Mouse (Mus musculus): Measurements from ENCODE around the gene Aff1. TPM values are rescaled to one million over a fixed set of nuclear protein-coding genes. Genes with fewer than 3 reads are reported as not detected.

Aff1 gene
- polyA plus RNA-seq, 1 experiment = 12.9 TPM

GRCm38 (mm10) chr5:103719851-103720250, 27.7 kb downstream of the Aff1 start:
- Histone ChIP-seq H3K36me3 (ENCODE audit: control insufficient read depth) (no peaks in the 10 kb centered on the region), H3K4me1 (ENCODE audit: control insufficient read depth) (peaks cover 4% of the 10 kb centered on the region), H3K9me3 (ENCODE audit: control insufficient read depth, low read length) (no peaks in the 10 kb centered on the region), H3K4me3 (replicated peaks) (no peak overlapping the region), H3K27me3 (ENCODE audit: control insufficient read depth) (peaks cover 50% of the 10 kb centered on the region)
- no peak for TF ChIP-seq TAL1 (IDR thresholded peaks at IDR 0.05; ENCODE audit: low read length)

GRCm38 (mm10) chr5:103720967-103721366, 28.8 kb downstream of the Aff1 start:
- TF ChIP-seq GATA1 (IDR thresholded peaks at IDR 0.05; ENCODE audit: low read length) (no peak), TAL1 (IDR thresholded peaks at IDR 0.05; ENCODE audit: low read length) (no peak)
- no peaks in the 10 kb centered on the region for H3K9me3 ChIP-seq (ENCODE audit: control insufficient read depth, low read length)
- H3K36me3 ChIP-seq (ENCODE audit: control insufficient read depth) = no peaks in the 10 kb centered on the region
- H3K27me3 ChIP-seq (ENCODE audit: control insufficient read depth) = peaks cover 58% of the 10 kb centered on the region
- H3K4me1 ChIP-seq (ENCODE audit: control insufficient read depth) = peaks cover 6% of the 10 kb centered on the region
- no peak overlapping the region for H3K4me3 ChIP-seq (replicated peaks)

- Histone ChIP-seq H3K36me3 (ENCODE audit: control insufficient read depth) (no peaks in the 10 kb centered on the region), H3K9me3 (ENCODE audit: control insufficient read depth, low read length) (no peaks in the 10 kb centered on the region), H3K4me1 (ENCODE audit: control insufficient read depth) (peaks cover 8% of the 10 kb centered on the region), H3K4me3 (replicated peaks) (no peak overlapping the region), H3K27me3 (ENCODE audit: control insufficient read depth) (peaks cover 63% of the 10 kb centered on the region)
- TF ChIP-seq TAL1 (IDR thresholded peaks at IDR 0.05; ENCODE audit: low read length) (no peak), GATA1 (IDR thresholded peaks at IDR 0.05; ENCODE audit: low read length) (no peak)
These were observed 29.3 kb downstream of the Aff1 start for GRCm38 (mm10) chr5:103721490-103721889.

GRCm38 (mm10) chr5:103722721-103723120, 30.5 kb downstream of the Aff1 start:
- Histone ChIP-seq H3K36me3 (ENCODE audit: control insufficient read depth) (no peaks in the 10 kb centered on the region), H3K9me3 (ENCODE audit: control insufficient read depth, low read length) (no peaks in the 10 kb centered on the region), H3K4me1 (ENCODE audit: control insufficient read depth) (peaks cover 10% of the 10 kb centered on the region), H3K27me3 (ENCODE audit: control insufficient read depth) (peaks cover 58% of the 10 kb centered on the region), H3K4me3 (replicated peaks) (no peak overlapping the region)
- no peak for TF ChIP-seq TAL1 (IDR thresholded peaks at IDR 0.05; ENCODE audit: low read length)

GRCm38 (mm10) chr5:103724384-103724783, 32.2 kb downstream of the Aff1 start:
- no peak overlapping the region for H3K4me3 ChIP-seq (replicated peaks)
- no peaks in the 10 kb centered on the region for H3K9me3 ChIP-seq (ENCODE audit: control insufficient read depth, low read length)
- peaks cover 14% of the 10 kb centered on the region for H3K4me1 ChIP-seq (ENCODE audit: control insufficient read depth)
- H3K36me3 ChIP-seq (ENCODE audit: control insufficient read depth) = no peaks in the 10 kb centered on the region
- TF ChIP-seq TAL1 (IDR thresholded peaks at IDR 0.05; ENCODE audit: low read length) = no peak
- peaks cover 50% of the 10 kb centered on the region for H3K27me3 ChIP-seq (ENCODE audit: control insufficient read depth)

GRCm38 (mm10) chr5:103724823-103725222, 32.6 kb downstream of the Aff1 start:
- TF ChIP-seq TAL1 (IDR thresholded peaks at IDR 0.05; ENCODE audit: low read length) (no peak), GATA1 (IDR thresholded peaks at IDR 0.05; ENCODE audit: low read length) (no peak)
- H3K9me3 ChIP-seq (ENCODE audit: control insufficient read depth, low read length) = no peaks in the 10 kb centered on the region

GRCm38 (mm10) chr5:103725268-103726149, 33.3 kb downstream of the Aff1 start:
- TF ChIP-seq TAL1 (IDR thresholded peaks at IDR 0.05; ENCODE audit: low read length) (no peak), GATA1 (IDR thresholded peaks at IDR 0.05; ENCODE audit: low read length) (no peak)
- no peaks in the 10 kb centered on the region for H3K36me3 ChIP-seq (ENCODE audit: control insufficient read depth)
- H3K4me1 ChIP-seq (ENCODE audit: control insufficient read depth) = peaks cover 17% of the 10 kb centered on the region
- no peak overlapping the region for H3K4me3 ChIP-seq (replicated peaks)
- H3K27me3 ChIP-seq (ENCODE audit: control insufficient read depth) = peaks cover 42% of the 10 kb centered on the region
- no peaks in the 10 kb centered on the region for H3K9me3 ChIP-seq (ENCODE audit: control insufficient read depth, low read length)

More at GRCm38 (mm10) chr5:103724823-103725222, 32.6 kb downstream of the Aff1 start:
- Histone ChIP-seq H3K4me3 (replicated peaks) (no peak overlapping the region), H3K4me1 (ENCODE audit: control insufficient read depth) (peaks cover 17% of the 10 kb centered on the region), H3K36me3 (ENCODE audit: control insufficient read depth) (no peaks in the 10 kb centered on the region), H3K27me3 (ENCODE audit: control insufficient read depth) (peaks cover 46% of the 10 kb centered on the region)

- no peak for TF ChIP-seq GATA1 (IDR thresholded peaks at IDR 0.05; ENCODE audit: low read length)
- TF ChIP-seq TAL1 (IDR thresholded peaks at IDR 0.05; ENCODE audit: low read length) = no peak
- no peak overlapping the region for H3K4me3 ChIP-seq (replicated peaks)
- H3K4me1 ChIP-seq (ENCODE audit: control insufficient read depth) = peaks cover 26% of the 10 kb centered on the region
- H3K9me3 ChIP-seq (ENCODE audit: control insufficient read depth, low read length) = no peaks in the 10 kb centered on the region
- peaks cover 40% of the 10 kb centered on the region for H3K27me3 ChIP-seq (ENCODE audit: control insufficient read depth)
- no peaks in the 10 kb centered on the region for H3K36me3 ChIP-seq (ENCODE audit: control insufficient read depth)
These were observed 34.2 kb downstream of the Aff1 start for GRCm38 (mm10) chr5:103726281-103726938.

GRCm38 (mm10) chr5:103727777-103728395, 35.7 kb downstream of the Aff1 start:
- Histone ChIP-seq H3K27me3 (ENCODE audit: control insufficient read depth) (peaks cover 40% of the 10 kb centered on the region), H3K4me3 (replicated peaks) (no peak overlapping the region), H3K9me3 (ENCODE audit: control insufficient read depth, low read length) (no peaks in the 10 kb centered on the region), H3K36me3 (ENCODE audit: control insufficient read depth) (no peaks in the 10 kb centered on the region), H3K4me1 (ENCODE audit: control insufficient read depth) (peaks cover 37% of the 10 kb centered on the region)
- TF ChIP-seq GATA1 (IDR thresholded peaks at IDR 0.05; ENCODE audit: low read length) (no peak), TAL1 (IDR thresholded peaks at IDR 0.05; ENCODE audit: low read length) (no peak)
